Mouse (Mus musculus) CH12.LX (cell line): Measurements from ENCODE around the gene Prr15. TPM values are rescaled to one million over a fixed set of nuclear protein-coding genes. Genes with fewer than 3 reads are reported as not detected.

ENCODE experiments used
- DNase-seq: peaks from one replicate; pipeline ENCODE4 v3.0.0-alpha.2; 2013; ENCODE audit errors: extremely low read depth
- H3K27ac ChIP-seq: 2 replicates; pipeline ENCODE4 v1.5.1; 2012; ENCODE audit warnings: low read depth, mild to moderate bottlenecking, control low read depth, moderate library complexity; ENCODE audit not compliant: insufficient read depth
- H3K27me3 ChIP-seq: replicated peaks from 2 replicates; pipeline ENCODE3; 2012; ENCODE audit warnings: inconsistent platforms
- H3K36me3 ChIP-seq, 2 experiments: replicated peaks in 1 of 2; 2 replicates each; pipeline versions ENCODE3 to v1.6.1; 2012; ENCODE audit warnings: inconsistent platforms in 1 of 2, low read length in 1 of 2, mild to moderate bottlenecking in 1 of 2, mixed read lengths in 1 of 2, moderate library complexity in 1 of 2; ENCODE audit not compliant: control insufficient read depth in 1 of 2, insufficient read depth in 1 of 2
- H3K4me1 ChIP-seq, 2 experiments: 2 replicates each; pipeline ENCODE4 v1.6.1; 2012; ENCODE audit warnings: inconsistent platforms in 1 of 2, moderate library complexity in 1 of 2; ENCODE audit not compliant: insufficient read depth in 2 of 2, control insufficient read depth in 1 of 2
- H3K4me2 ChIP-seq: 2 replicates; pipeline ENCODE4 v1.6.1; 2012; ENCODE audit warnings: low read depth, mild to moderate bottlenecking, control low read depth; ENCODE audit not compliant: poor library complexity, insufficient read depth, severe bottlenecking
- H3K4me3 ChIP-seq, 3 experiments: fragments of 150-350 bp in 1 of 3; sonication (generic) in 1 of 3; replicated peaks in 1 of 3; 2 replicates each; pipeline versions ENCODE3 to v1.5.1; 2011 to 2012; ENCODE audit warnings: low read depth in 2 of 3, low read length in 2 of 3, mild to moderate bottlenecking in 2 of 3, moderate library complexity in 2 of 3, control low read depth in 1 of 3, improper control_type of control experiment in 1 of 3, inconsistent platforms in 1 of 3, mixed read lengths in 1 of 3; ENCODE audit not compliant: poor library complexity in 1 of 3
- H3K79me2 ChIP-seq: replicated peaks from 2 replicates; pipeline ENCODE4 v1.6.1; 2012; ENCODE audit warnings: mild to moderate bottlenecking, moderate library complexity; ENCODE audit not compliant: control insufficient read depth, poor library complexity, insufficient read depth, severe bottlenecking; ENCODE audit errors: extremely low read depth
- H3K9ac ChIP-seq: 2 replicates; pipeline ENCODE4 v1.6.1; 2012; ENCODE audit warnings: low read depth, mild to moderate bottlenecking, control low read depth, moderate library complexity; ENCODE audit not compliant: insufficient read depth
- H3K9me3 ChIP-seq: replicated peaks from 2 replicates; pipeline ENCODE3; 2012; ENCODE audit warnings: low read length, inconsistent platforms, mixed read lengths
- BHLHE40 ChIP-seq: IDR thresholded peaks from 2 replicates; pipeline ENCODE4 v1.6.1; 2011; ENCODE audit warnings: mild to moderate bottlenecking, low read depth, low read length, improper control_type of control experiment
- CHD1 ChIP-seq: IDR thresholded peaks from 2 replicates; pipeline ENCODE4 v1.6.1; 2012; ENCODE audit warnings: low read depth, low read length, improper control_type of control experiment, inconsistent platforms
- CHD2 ChIP-seq: IDR thresholded peaks from 2 replicates; pipeline ENCODE4 v1.6.1; 2011; ENCODE audit warnings: low read length, improper control_type of control experiment
- ELF1 ChIP-seq: IDR thresholded peaks from 2 replicates; pipeline ENCODE4 v1.6.1; 2014; ENCODE audit warnings: low read depth, mild to moderate bottlenecking, inconsistent platforms, low read length, improper control_type of control experiment
- EP300 ChIP-seq: IDR thresholded peaks from 2 replicates; pipeline ENCODE4 v1.6.1; 2011; ENCODE audit warnings: low read length, improper control_type of control experiment
- GABPA ChIP-seq: IDR thresholded peaks from 2 replicates; pipeline ENCODE4 v1.6.1; 2012; ENCODE audit warnings: low read depth, low read length, improper control_type of control experiment, inconsistent platforms; ENCODE audit not compliant: insufficient replicate concordance
- HCFC1 ChIP-seq: IDR thresholded peaks from 2 replicates; pipeline ENCODE4 v1.6.1; 2012; ENCODE audit warnings: low read depth, mild to moderate bottlenecking, inconsistent platforms, low read length, improper control_type of control experiment
- IRF4 ChIP-seq: IDR thresholded peaks from 2 replicates; pipeline ENCODE4 v1.6.1; 2014; ENCODE audit warnings: low read depth, mild to moderate bottlenecking, inconsistent platforms, low read length, improper control_type of control experiment
- KAT2A ChIP-seq: IDR thresholded peaks from 2 replicates; pipeline ENCODE4 v1.6.1; 2012; ENCODE audit warnings: low read length, improper control_type of control experiment, inconsistent platforms; ENCODE audit not compliant: insufficient replicate concordance
- MAX ChIP-seq: IDR thresholded peaks from 2 replicates; pipeline ENCODE4 v1.6.1; 2011; ENCODE audit warnings: low read length, improper control_type of control experiment
- MEF2A ChIP-seq: IDR thresholded peaks from 2 replicates; pipeline ENCODE4 v1.6.1; 2014; ENCODE audit warnings: low read depth, mild to moderate bottlenecking, inconsistent platforms, low read length, improper control_type of control experiment, borderline replicate concordance
- MXI1 ChIP-seq: IDR thresholded peaks from 2 replicates; pipeline ENCODE4 v1.6.1; 2011; ENCODE audit warnings: mild to moderate bottlenecking, low read depth, low read length, improper control_type of control experiment
- NELFE ChIP-seq: IDR thresholded peaks from 2 replicates; pipeline ENCODE4 v1.6.1; 2011; ENCODE audit warnings: low read depth, low read length, improper control_type of control experiment
- POLR2A ChIP-seq: IDR thresholded peaks from 2 replicates; pipeline ENCODE4 v1.6.1; 2011; ENCODE audit warnings: low read depth, mild to moderate bottlenecking, improper control_type of control experiment, low read length
- RCOR1 ChIP-seq: conservative IDR thresholded peaks from 2 replicates; pipeline ENCODE4 v1.6.1; 2012; ENCODE audit warnings: low read depth, mild to moderate bottlenecking, inconsistent platforms, low read length, improper control_type of control experiment
- SIN3A ChIP-seq: IDR thresholded peaks from 2 replicates; pipeline ENCODE4 v1.6.1; 2012; ENCODE audit warnings: low read length, improper control_type of control experiment, inconsistent platforms
- TBP ChIP-seq: conservative IDR thresholded peaks from 2 replicates; pipeline ENCODE4 v1.6.1; 2011; ENCODE audit warnings: low read depth, low read length, improper control_type of control experiment
- USF1 ChIP-seq: IDR thresholded peaks from 2 replicates; pipeline ENCODE4 v1.6.1; 2014; ENCODE audit warnings: low read depth, mild to moderate bottlenecking, inconsistent platforms, low read length, improper control_type of control experiment
- USF2 ChIP-seq: conservative IDR thresholded peaks from 2 replicates; pipeline ENCODE4 v1.6.1; 2011; ENCODE audit warnings: low read depth, low read length, improper control_type of control experiment
- ZC3H11A ChIP-seq: IDR thresholded peaks from 2 replicates; pipeline ENCODE4 v1.6.1; 2012; ENCODE audit warnings: low read depth, mild to moderate bottlenecking, inconsistent platforms, low read length, improper control_type of control experiment
- dilution Hi-C: fragments of 300-500 bp; cut with MboI; formaldehyde crosslinking; loops from 2 replicates; pipeline ENCODE4 v1.14.3; 2020; ENCODE audit warnings: low sequenced_read_pairs; ENCODE audit not compliant: extremely low pct_unique_long_range_greater_than_20kb, extremely low pct_ligation_motif_present
- in situ Hi-C: fragments of 300-500 bp; cut with MboI; formaldehyde crosslinking; loops from 3 replicates; pipeline ENCODE4 v1.14.3; 2019; ENCODE audit warnings: low sequenced_read_pairs, low pct_ligation_motif_present, low pct_unique_long_range_greater_than_20kb, mixed read lengths
- polyA plus RNA-seq: library from polyadenylated mRNA; unstranded; fragments of >175 nt; gene quantifications from 2 replicates; pipeline ENCODE4 v1.2.1, GENCODE M21; 2012; ENCODE audit warnings: low read depth; ENCODE audit not compliant: insufficient read length
- total RNA-seq, 2 experiments: library from RNA; depleted of rRNA; stranded (reverse); fragments of 300-350 nt in 1 of 2; fragments of >200 nt in 1 of 2; gene quantifications; 2 replicates each; pipeline ENCODE4 v1.2.3; 2012 to 2014

Prr15 gene
- total and polyA plus RNA-seq, 3 experiments: not detected

- Histone ChIP-seq H3K79me2 (no peaks in the 10 kb centered on the region), H3K9ac (no peak overlapping the region), H3K27me3 (no peaks in the 10 kb centered on the region), H3K36me3 (no peaks in the 10 kb centered on the region), H3K9me3 (no peaks in the 10 kb centered on the region), H3K27ac (no peak overlapping the region), H3K4me1 (peaks cover 0 to 11% of the 10 kb centered on the region in 2 experiments; a peak in 2 of 4 replicates), H3K4me2 (no peak overlapping the region), H3K4me3 (no peak overlapping the region)
- TF ChIP-seq KAT2A (no peak), NELFE (no peak)
- dilution Hi-C loops: no loop called here
- in situ Hi-C loops: no loop called here
- DNase-seq: no peak
These were observed 47.8 kb upstream of the Prr15 start for GRCm38 (mm10) chr6:54277828-54278227.

GRCm38 (mm10) chr6:54278613-54279012 lies 47.0 kb upstream of the Prr15 start:
- TF ChIP-seq SIN3A (no peak), MXI1 (no peak), USF1 (no peak), MAX (no peak), EP300 (no peak), IRF4 (no peak), HCFC1 (no peak)
- TF ChIP-seq, all 38 proteins: peak for 0
- H3K36me3 ChIP-seq: no peaks in the 10 kb centered on the region
- H3K27ac ChIP-seq: no peak overlapping the region
- no peaks in the 10 kb centered on the region for H3K79me2 ChIP-seq
- no peak overlapping the region for H3K4me3 ChIP-seq
- no peaks in the 10 kb centered on the region for H3K9me3 ChIP-seq
- in situ Hi-C loops: no loop called here
- no peak for DNase-seq
- peaks cover 0 to 12% of the 10 kb centered on the region in 2 experiments; a peak in 2 of 4 replicates for H3K4me1 ChIP-seq
- no peak overlapping the region for H3K4me2 ChIP-seq
- H3K9ac ChIP-seq: no peak overlapping the region
- H3K27me3 ChIP-seq: no peaks in the 10 kb centered on the region
- dilution Hi-C loops: no loop called here

- TF ChIP-seq BHLHE40: no peak
- no peak for TF ChIP-seq EP300
- TF ChIP-seq POLR2A: no peak
- no peak for TF ChIP-seq MEF2A
- TF ChIP-seq MXI1: no peak
- TF ChIP-seq RCOR1: no peak
- no peak for TF ChIP-seq USF2
- TF ChIP-seq CHD1: no peak
- TF ChIP-seq ELF1: no peak
- no peak for TF ChIP-seq TBP
- no peak for TF ChIP-seq ZC3H11A
- TF ChIP-seq GABPA: no peak
- TF ChIP-seq CHD2: no peak
- Histone ChIP-seq H3K79me2 (no peaks in the 10 kb centered on the region), H3K9me3 (no peaks in the 10 kb centered on the region), H3K27me3 (no peaks in the 10 kb centered on the region), H3K4me1 (peaks cover 0 to 12% of the 10 kb centered on the region in 2 experiments; a peak in 2 of 4 replicates), H3K4me3 (no peak overlapping the region), H3K9ac (no peak overlapping the region), H3K27ac (no peak overlapping the region), H3K4me2 (no peak overlapping the region), H3K36me3 (no peaks in the 10 kb centered on the region)
- dilution Hi-C loops (no loop called here), in situ Hi-C loops (no loop called here)
- no peak for DNase-seq
These were observed 46.2 kb upstream of the Prr15 start for GRCm38 (mm10) chr6:54279391-54279790.
